Mouse (Mus musculus) lung, embryonic 15.5 days (tissue): ENCODE results near the gene Ctnnd2. TPM values are rescaled to one million over a fixed set of nuclear protein-coding genes. Genes with fewer than 3 reads are reported as not detected.

Experiments
- ATAC-seq: fragments of 200-750 bp; cut with Nextera tagmentation; 2 replicates; pipeline ENCODE4 v1.8.0; 2017; ENCODE audit warnings: moderate number of reproducible peaks, borderline replicate concordance; ENCODE audit not compliant: low FRiP score, low TSS enrichment; ENCODE audit errors: extremely low read depth
- H3K27ac ChIP-seq: fragments of 300-500 bp; sonication (generic); 2 replicates; pipeline ENCODE4 v1.5.1; 2015; ENCODE audit warnings: moderate library complexity, mild to moderate bottlenecking, inconsistent platforms
- H3K27me3 ChIP-seq: fragments of 300-500 bp; sonication (generic); 2 replicates; pipeline ENCODE4 v1.6.1; 2015; ENCODE audit warnings: inconsistent platforms
- H3K36me3 ChIP-seq: fragments of 300-500 bp; sonication (generic); 2 replicates; pipeline ENCODE4 v1.6.1; 2015; ENCODE audit warnings: inconsistent platforms
- H3K4me1 ChIP-seq: fragments of 300-500 bp; sonication (generic); 2 replicates; pipeline ENCODE4 v1.6.1; 2015; ENCODE audit warnings: inconsistent platforms
- H3K4me2 ChIP-seq: fragments of 300-500 bp; sonication (generic); 2 replicates; pipeline ENCODE4 v1.6.1; 2015; ENCODE audit warnings: inconsistent platforms, mild to moderate bottlenecking, moderate library complexity
- H3K4me3 ChIP-seq: fragments of 300-500 bp; sonication (generic); 2 replicates; pipeline ENCODE4 v1.5.1; 2015; ENCODE audit warnings: mild to moderate bottlenecking, inconsistent platforms
- H3K9ac ChIP-seq: fragments of 300-500 bp; sonication (generic); 2 replicates; pipeline ENCODE4 v1.6.1; 2015; ENCODE audit warnings: inconsistent platforms
- H3K9me3 ChIP-seq: fragments of 300-500 bp; sonication (generic); 2 replicates; pipeline ENCODE4 v1.6.1; 2016; ENCODE audit warnings: inconsistent platforms
- WGBS: fragments of 180-500 bp; shearing (Covaris S2); methylation state at CpG from one replicate; pipeline ENCODE4 v1.1.7; 2015; 5-methylcytosine and 5-hydroxymethylcytosine counted together
- polyA plus RNA-seq: library from polyadenylated mRNA; unstranded; fragments of >200 nt; fragmentation: Nextera tagmentation; extraction: Ambion mirVana; gene quantifications from 2 replicates; pipeline ENCODE4 v1.2.1, GENCODE M21; 2015

Ctnnd2 gene
- polyA plus RNA-seq, 1 experiment from 2014 or later: 18.9 TPM

GRCm38 (mm10) chr15:30466950-30467543 is 294.7 kb downstream of the Ctnnd2 start:
- no peak for ATAC-seq
- H3K4me3 ChIP-seq: no peak overlapping the region
- WGBS: 71% methylated on average over 13 of the region's 13 CpGs

GRCm38 (mm10) chr15:30468773-30469172 is 296.4 kb downstream of the Ctnnd2 start:
- H3K9me3 ChIP-seq: no peaks in the 10 kb centered on the region
- no peak overlapping the region for H3K4me2 ChIP-seq
- 67% methylated on average over 3 of the region's 3 CpGs for WGBS
- H3K27me3 ChIP-seq: no peaks in the 10 kb centered on the region
- H3K4me3 ChIP-seq: no peak overlapping the region
- no peak overlapping the region for H3K9ac ChIP-seq
- ATAC-seq: no peak
- no peaks in the 10 kb centered on the region for H3K36me3 ChIP-seq
- H3K27ac ChIP-seq: no peak overlapping the region
- H3K4me1 ChIP-seq: no peaks in the 10 kb centered on the region

More at GRCm38 (mm10) chr15:30466950-30467543, 294.7 kb downstream of the Ctnnd2 start:
- H3K9me3 ChIP-seq: no peaks in the 10 kb centered on the region
- no peak overlapping the region for H3K4me2 ChIP-seq
- no peak overlapping the region for H3K9ac ChIP-seq
- H3K27ac ChIP-seq: no peak overlapping the region
- H3K27me3 ChIP-seq: no peaks in the 10 kb centered on the region
- no peaks in the 10 kb centered on the region for H3K36me3 ChIP-seq
- H3K4me1 ChIP-seq: no peaks in the 10 kb centered on the region

GRCm38 (mm10) chr15:30471280-30471966 is 299.0 kb downstream of the Ctnnd2 start:
- H3K4me2 ChIP-seq: no peak overlapping the region
- no peaks in the 10 kb centered on the region for H3K27me3 ChIP-seq
- no peaks in the 10 kb centered on the region for H3K9me3 ChIP-seq
- H3K9ac ChIP-seq: no peak overlapping the region
- H3K27ac ChIP-seq: no peak overlapping the region
- ATAC-seq: no peak
- H3K4me1 ChIP-seq: no peaks in the 10 kb centered on the region
- H3K36me3 ChIP-seq: no peaks in the 10 kb centered on the region
- WGBS: 47% methylated on average over 6 of the region's 6 CpGs
- no peak overlapping the region for H3K4me3 ChIP-seq

- no peaks in the 10 kb centered on the region for H3K36me3 ChIP-seq
- H3K27ac ChIP-seq: no peak overlapping the region
- H3K4me2 ChIP-seq: no peak overlapping the region
- H3K9me3 ChIP-seq: no peaks in the 10 kb centered on the region
- H3K4me3 ChIP-seq: no peak overlapping the region
- no peak overlapping the region for H3K9ac ChIP-seq
- ATAC-seq: no peak
- WGBS: 59% methylated on average over 15 of the region's 15 CpGs
- no peaks in the 10 kb centered on the region for H3K4me1 ChIP-seq
- H3K27me3 ChIP-seq: no peaks in the 10 kb centered on the region
Measured at GRCm38 (mm10) chr15:30480676-30481075, 308.3 kb downstream of the Ctnnd2 start.

- no peaks in the 10 kb centered on the region for H3K36me3 ChIP-seq
- no peak overlapping the region for H3K27ac ChIP-seq
- no peak overlapping the region for H3K9ac ChIP-seq
- H3K4me2 ChIP-seq: no peak overlapping the region
- ATAC-seq: no peak
- WGBS: 69% methylated on average over 5 of the region's 5 CpGs
- no peak overlapping the region for H3K4me3 ChIP-seq
- no peaks in the 10 kb centered on the region for H3K9me3 ChIP-seq
- no peaks in the 10 kb centered on the region for H3K4me1 ChIP-seq
- no peaks in the 10 kb centered on the region for H3K27me3 ChIP-seq
Measured at GRCm38 (mm10) chr15:30506476-30506875, 334.1 kb downstream of the Ctnnd2 start.

GRCm38 (mm10) chr15:30512467-30512866 is 340.1 kb downstream of the Ctnnd2 start:
- Histone ChIP-seq H3K4me1 (no peaks in the 10 kb centered on the region), H3K9me3 (no peaks in the 10 kb centered on the region)
- ATAC-seq: no peak

GRCm38 (mm10) chr15:30513122-30513521 is 340.7 kb downstream of the Ctnnd2 start:
- Histone ChIP-seq H3K36me3 (no peaks in the 10 kb centered on the region), H3K4me2 (no peak overlapping the region), H3K4me3 (no peak overlapping the region), H3K27ac (no peak overlapping the region), H3K4me1 (no peaks in the 10 kb centered on the region), H3K27me3 (no peaks in the 10 kb centered on the region), H3K9me3 (no peaks in the 10 kb centered on the region), H3K9ac (no peak overlapping the region)
- no peak for ATAC-seq

More at GRCm38 (mm10) chr15:30512467-30512866, 340.1 kb downstream of the Ctnnd2 start:
- 71% methylated on average over 3 of the region's 3 CpGs for WGBS
- Histone ChIP-seq H3K27me3 (no peaks in the 10 kb centered on the region), H3K9ac (no peak overlapping the region), H3K36me3 (no peaks in the 10 kb centered on the region), H3K27ac (no peak overlapping the region), H3K4me3 (no peak overlapping the region), H3K4me2 (no peak overlapping the region)

- no peak for ATAC-seq
- Histone ChIP-seq H3K9me3 (no peaks in the 10 kb centered on the region), H3K27me3 (no peaks in the 10 kb centered on the region), H3K9ac (no peak overlapping the region), H3K27ac (no peak overlapping the region), H3K4me3 (no peak overlapping the region), H3K4me1 (no peaks in the 10 kb centered on the region), H3K36me3 (no peaks in the 10 kb centered on the region), H3K4me2 (no peak overlapping the region)
- 60% methylated on average over 4 of the region's 4 CpGs for WGBS
Measured at GRCm38 (mm10) chr15:30515425-30515824, 343.0 kb downstream of the Ctnnd2 start.

GRCm38 (mm10) chr15:30541459-30541858 is 369.1 kb downstream of the Ctnnd2 start:
- H3K9ac ChIP-seq: no peak overlapping the region
- H3K27me3 ChIP-seq: no peaks in the 10 kb centered on the region
- no peak overlapping the region for H3K27ac ChIP-seq
- no peaks in the 10 kb centered on the region for H3K36me3 ChIP-seq
- ATAC-seq: no peak
- no peaks in the 10 kb centered on the region for H3K9me3 ChIP-seq
- H3K4me1 ChIP-seq: no peaks in the 10 kb centered on the region
- no peak overlapping the region for H3K4me3 ChIP-seq
- 73% methylated on average over 5 of the region's 5 CpGs for WGBS
- H3K4me2 ChIP-seq: no peak overlapping the region

- 78% methylated on average over 4 of the region's 4 CpGs for WGBS
- Histone ChIP-seq H3K27me3 (no peaks in the 10 kb centered on the region), H3K9ac (no peak overlapping the region), H3K4me1 (no peaks in the 10 kb centered on the region), H3K9me3 (no peaks in the 10 kb centered on the region), H3K27ac (no peak overlapping the region), H3K4me2 (no peak overlapping the region), H3K36me3 (no peaks in the 10 kb centered on the region), H3K4me3 (no peak overlapping the region)
- no peak for ATAC-seq
Measured at GRCm38 (mm10) chr15:30548263-30548662, 375.9 kb downstream of the Ctnnd2 start.

GRCm38 (mm10) chr15:30550956-30551355 is 378.6 kb downstream of the Ctnnd2 start:
- H3K4me3 ChIP-seq: no peak overlapping the region
- WGBS: 80% methylated on average over 12 of the region's 12 CpGs
- H3K9me3 ChIP-seq: no peaks in the 10 kb centered on the region
- no peaks in the 10 kb centered on the region for H3K36me3 ChIP-seq
- H3K9ac ChIP-seq: no peak overlapping the region
- no peak overlapping the region for H3K4me2 ChIP-seq
- ATAC-seq: no peak
- H3K4me1 ChIP-seq: no peaks in the 10 kb centered on the region
- no peak overlapping the region for H3K27ac ChIP-seq
- no peaks in the 10 kb centered on the region for H3K27me3 ChIP-seq

- Histone ChIP-seq H3K4me1 (no peaks in the 10 kb centered on the region), H3K27me3 (no peaks in the 10 kb centered on the region), H3K9me3 (no peaks in the 10 kb centered on the region), H3K4me2 (no peak overlapping the region), H3K4me3 (no peak overlapping the region), H3K9ac (no peak overlapping the region), H3K36me3 (no peaks in the 10 kb centered on the region), H3K27ac (no peak overlapping the region)
- 70% methylated on average over 2 of the region's 2 CpGs for WGBS
- no peak for ATAC-seq
Measured at GRCm38 (mm10) chr15:30553910-30554406, 381.6 kb downstream of the Ctnnd2 start.
